Mouse (Mus musculus): ENCODE data around the gene H2-Ob. TPM values are rescaled to one million over a fixed set of nuclear protein-coding genes. Genes with fewer than 3 reads are reported as not detected.

Gene H2-Ob
- polyA plus RNA-seq, 1 experiment from 2014 or later: 0.35 TPM

DNA sequence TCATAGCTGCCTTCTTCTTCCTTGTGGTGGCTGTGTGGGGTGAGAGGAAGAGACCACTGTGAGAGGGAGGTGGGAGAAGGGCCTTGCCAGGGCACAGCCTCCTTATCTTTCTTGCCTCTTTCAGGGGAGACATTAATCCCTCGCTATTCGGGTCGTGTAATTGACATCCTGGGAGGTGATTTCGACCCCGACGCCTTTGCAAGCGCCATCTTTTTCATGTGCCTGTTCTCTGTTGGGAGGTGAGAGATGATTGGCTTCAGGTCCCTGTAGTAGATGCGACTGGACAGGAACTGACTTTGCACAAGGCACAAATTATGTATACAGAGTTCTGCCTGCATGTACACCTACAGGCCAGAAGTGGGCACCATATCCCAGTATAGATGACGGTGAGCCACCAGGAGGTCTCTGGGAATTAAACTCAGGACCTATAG lies 32.9 kb upstream of the H2-Ob start:
- H3K4me3 ChIP-seq (ENCODE audit: low read length): peak overlapping the region; percentile 71
- no peaks in the 10 kb centered on the region for H3K36me3 ChIP-seq (ENCODE audit: control insufficient read depth, insufficient read depth, low read length)
- no peak overlapping the region for H3K27ac ChIP-seq (ENCODE audit: low read length)
- 0 out of 2 replicates have a peak, but pooled peaks have one; percentile 21 for ATAC-seq (ENCODE audit: low read depth)
- peaks cover 11% of the 10 kb centered on the region for H3K4me1 ChIP-seq (replicated peaks; ENCODE audit: control insufficient read depth, insufficient read depth, low read length)
- H3K27me3 ChIP-seq (ENCODE audit: control insufficient read depth, insufficient read depth, low read depth, low read length): peaks cover 1% of the 10 kb centered on the region; the same call in 1 of the 2 replicates
- peak overlapping the region; percentile 97 for H3K4me2 ChIP-seq (ENCODE audit: low read depth, low read length)
- H3K9ac ChIP-seq (ENCODE audit: low read length): peak overlapping the region; percentile 77
- H3K9me3 ChIP-seq (ENCODE audit: control insufficient read depth, low read length): peaks cover 6% of the 10 kb centered on the region
- WGBS: 22% methylated on average over 9 of the region's 9 CpGs

DNA sequence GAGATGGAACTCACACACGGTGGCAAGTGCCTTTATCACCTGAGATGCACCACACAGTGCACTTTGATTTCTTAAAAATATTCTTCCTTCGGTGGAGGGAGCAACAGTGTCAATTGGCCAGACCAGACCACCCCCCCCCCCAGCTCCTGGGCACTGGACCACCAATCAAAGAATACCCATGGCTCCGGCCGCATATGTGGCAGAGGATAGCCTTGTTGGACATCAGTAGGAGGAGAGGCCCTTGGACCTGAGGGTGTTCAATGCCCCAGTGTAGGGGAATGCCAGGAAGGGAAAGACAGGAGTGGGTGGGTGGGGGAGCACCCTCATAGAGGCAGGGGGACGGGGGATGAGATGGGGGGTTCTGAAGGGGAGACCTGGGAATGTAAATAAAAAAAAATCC lies 32.0 kb upstream of the H2-Ob start:
- H3K27me3 ChIP-seq (ENCODE audit: control insufficient read depth, insufficient read depth, low read depth, low read length): peaks cover 7% of the 10 kb centered on the region; the same call in 1 of the 2 replicates
- H3K4me1 ChIP-seq (replicated peaks; ENCODE audit: control insufficient read depth, insufficient read depth, low read length): peaks cover 11% of the 10 kb centered on the region
- H3K9me3 ChIP-seq (ENCODE audit: control insufficient read depth, low read length): peaks cover 6% of the 10 kb centered on the region
- 87% methylated on average over 5 of the region's 5 CpGs for WGBS
- no peak overlapping the region for H3K27ac ChIP-seq (ENCODE audit: low read length)
- no peak overlapping the region for H3K4me2 ChIP-seq (ENCODE audit: low read depth, low read length)
- ATAC-seq (ENCODE audit: low read depth): no peak
- H3K9ac ChIP-seq (ENCODE audit: low read length): no peak overlapping the region
- H3K4me3 ChIP-seq (ENCODE audit: low read length): no peak overlapping the region
- no peaks in the 10 kb centered on the region for H3K36me3 ChIP-seq (ENCODE audit: control insufficient read depth, insufficient read depth, low read length)

- 53% methylated on average over 3 of the region's 3 CpGs for WGBS
- H3K27me3 ChIP-seq (ENCODE audit: control insufficient read depth, insufficient read depth, low read depth, low read length): peaks cover 12% of the 10 kb centered on the region; the same call in 1 of the 2 replicates
- no peak for ATAC-seq (ENCODE audit: low read depth)
- H3K36me3 ChIP-seq (ENCODE audit: control insufficient read depth, insufficient read depth, low read length): no peaks in the 10 kb centered on the region
- no peak overlapping the region for H3K9ac ChIP-seq (ENCODE audit: low read length)
- no peak overlapping the region for H3K4me3 ChIP-seq (ENCODE audit: low read length)
- H3K4me1 ChIP-seq (replicated peaks; ENCODE audit: control insufficient read depth, insufficient read depth, low read length): peaks cover 11% of the 10 kb centered on the region
- H3K4me2 ChIP-seq (ENCODE audit: low read depth, low read length): no peak overlapping the region
- H3K9me3 ChIP-seq (ENCODE audit: control insufficient read depth, low read length): peaks cover 6% of the 10 kb centered on the region
- H3K27ac ChIP-seq (ENCODE audit: low read length): no peak overlapping the region
Measured at GRCm38 (mm10) chr17:34207456-34207855, 31.2 kb upstream of the H2-Ob start.

- H3K9me3 ChIP-seq (ENCODE audit: control insufficient read depth, low read length): peaks cover 6% of the 10 kb centered on the region
- H3K4me2 ChIP-seq (ENCODE audit: low read depth, low read length): no peak overlapping the region
- H3K4me1 ChIP-seq (replicated peaks; ENCODE audit: control insufficient read depth, insufficient read depth, low read length): peaks cover 11% of the 10 kb centered on the region
- no peak for ATAC-seq (ENCODE audit: low read depth)
- WGBS: 92% methylated on average over 9 of the region's 9 CpGs
- no peak overlapping the region for H3K4me3 ChIP-seq (ENCODE audit: low read length)
- peaks cover 14% of the 10 kb centered on the region for H3K27me3 ChIP-seq (ENCODE audit: control insufficient read depth, insufficient read depth, low read depth, low read length)
- H3K27ac ChIP-seq (ENCODE audit: low read length): no peak overlapping the region
- H3K9ac ChIP-seq (ENCODE audit: low read length): no peak overlapping the region
- H3K36me3 ChIP-seq (ENCODE audit: control insufficient read depth, insufficient read depth, low read length): no peaks in the 10 kb centered on the region
Measured at GRCm38 (mm10) chr17:34207866-34208265, 30.8 kb upstream of the H2-Ob start.

GRCm38 (mm10) chr17:34208421-34208820 lies 30.3 kb upstream of the H2-Ob start:
- Histone ChIP-seq H3K4me2 (ENCODE audit: low read depth, low read length) (no peak overlapping the region), H3K27ac (ENCODE audit: low read length) (no peak overlapping the region), H3K4me3 (ENCODE audit: low read length) (no peak overlapping the region), H3K4me1 (replicated peaks; ENCODE audit: control insufficient read depth, insufficient read depth, low read length) (peaks cover 11% of the 10 kb centered on the region), H3K9me3 (ENCODE audit: control insufficient read depth, low read length) (peaks cover 6% of the 10 kb centered on the region), H3K9ac (ENCODE audit: low read length) (no peak overlapping the region), H3K36me3 (ENCODE audit: control insufficient read depth, insufficient read depth, low read length) (no peaks in the 10 kb centered on the region), H3K27me3 (ENCODE audit: control insufficient read depth, insufficient read depth, low read depth, low read length) (peaks cover 19% of the 10 kb centered on the region)
- ATAC-seq (ENCODE audit: low read depth): no peak
- 18% methylated on average over 9 of the region's 10 CpGs for whole genome bisulfite sequencing

DNA sequence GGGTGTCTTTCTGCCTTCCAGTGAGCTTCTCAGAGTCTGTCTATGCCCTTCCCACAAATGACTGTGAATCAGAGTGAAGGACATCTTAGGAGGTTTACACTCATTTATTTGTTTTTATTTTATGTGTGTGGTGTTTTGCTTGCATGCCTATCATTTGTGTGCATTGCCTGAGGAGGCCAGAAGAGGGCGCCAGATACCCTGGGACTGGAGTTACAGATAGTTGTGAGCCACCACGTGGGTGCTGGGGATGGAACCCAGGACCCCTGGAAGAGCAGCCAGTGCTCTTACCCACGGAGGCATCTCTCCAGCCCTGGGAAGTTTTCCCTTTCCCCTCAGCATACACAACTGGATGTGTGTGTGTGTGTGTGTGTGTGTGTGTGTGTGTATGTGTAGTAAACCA lies 29.0 kb upstream of the H2-Ob start:
- WGBS: 44% methylated on average over 3 of the region's 3 CpGs
- peaks cover 29% of the 10 kb centered on the region for H3K27me3 ChIP-seq (ENCODE audit: control insufficient read depth, insufficient read depth, low read depth, low read length)
- no peak overlapping the region for H3K9ac ChIP-seq (ENCODE audit: low read length)
- H3K4me2 ChIP-seq (ENCODE audit: low read depth, low read length): no peak overlapping the region
- ATAC-seq (ENCODE audit: low read depth): no peak
- peaks cover 11% of the 10 kb centered on the region for H3K4me1 ChIP-seq (replicated peaks; ENCODE audit: control insufficient read depth, insufficient read depth, low read length)
- H3K9me3 ChIP-seq (ENCODE audit: control insufficient read depth, low read length): peaks cover 6% of the 10 kb centered on the region
- H3K27ac ChIP-seq (ENCODE audit: low read length): no peak overlapping the region
- H3K36me3 ChIP-seq (ENCODE audit: control insufficient read depth, insufficient read depth, low read length): no peaks in the 10 kb centered on the region
- H3K4me3 ChIP-seq (ENCODE audit: low read length): no peak overlapping the region

- Histone ChIP-seq H3K4me2 (ENCODE audit: low read depth, low read length) (no peak overlapping the region), H3K36me3 (ENCODE audit: control insufficient read depth, insufficient read depth, low read length) (no peaks in the 10 kb centered on the region), H3K4me1 (replicated peaks; ENCODE audit: control insufficient read depth, insufficient read depth, low read length) (peaks cover 2% of the 10 kb centered on the region), H3K27ac (ENCODE audit: low read length) (no peak overlapping the region), H3K9me3 (ENCODE audit: control insufficient read depth, low read length) (peaks cover 6% of the 10 kb centered on the region), H3K27me3 (ENCODE audit: control insufficient read depth, insufficient read depth, low read depth, low read length) (peaks cover 29% of the 10 kb centered on the region), H3K4me3 (ENCODE audit: low read length) (no peak overlapping the region), H3K9ac (ENCODE audit: low read length) (no peak overlapping the region)
- 60% methylated on average over 3 of the region's 3 CpGs for WGBS
- ATAC-seq (ENCODE audit: low read depth): no peak
Measured at GRCm38 (mm10) chr17:34210599-34210998, 28.1 kb upstream of the H2-Ob start.

GRCm38 (mm10) chr17:34211746-34212365 lies 26.8 kb upstream of the H2-Ob start:
- Histone ChIP-seq H3K4me1 (replicated peaks; ENCODE audit: control insufficient read depth, insufficient read depth, low read length) (no peaks in the 10 kb centered on the region), H3K27ac (ENCODE audit: low read length) (no peak overlapping the region), H3K9me3 (ENCODE audit: control insufficient read depth, low read length) (peaks cover 6% of the 10 kb centered on the region), H3K4me2 (ENCODE audit: low read depth, low read length) (no peak overlapping the region), H3K27me3 (ENCODE audit: control insufficient read depth, insufficient read depth, low read depth, low read length) (peaks cover 29% of the 10 kb centered on the region), H3K9ac (ENCODE audit: low read length) (no peak overlapping the region), H3K4me3 (ENCODE audit: low read length) (no peak overlapping the region), H3K36me3 (ENCODE audit: control insufficient read depth, insufficient read depth, low read length) (no peaks in the 10 kb centered on the region)
- no peak for ATAC-seq (ENCODE audit: low read depth)
- 17% methylated on average over 23 of the region's 23 CpGs for WGBS

- no peak for ATAC-seq (ENCODE audit: low read depth)
- H3K9me3 ChIP-seq (ENCODE audit: control insufficient read depth, low read length): peaks cover 6% of the 10 kb centered on the region
- H3K27me3 ChIP-seq (ENCODE audit: control insufficient read depth, insufficient read depth, low read depth, low read length): peaks cover 29% of the 10 kb centered on the region
- no peak overlapping the region for H3K4me2 ChIP-seq (ENCODE audit: low read depth, low read length)
- no peaks in the 10 kb centered on the region for H3K36me3 ChIP-seq (ENCODE audit: control insufficient read depth, insufficient read depth, low read length)
- H3K4me1 ChIP-seq (replicated peaks; ENCODE audit: control insufficient read depth, insufficient read depth, low read length): no peaks in the 10 kb centered on the region
- 49% methylated on average over 21 of the region's 21 CpGs for WGBS
- no peak overlapping the region for H3K4me3 ChIP-seq (ENCODE audit: low read length)
- H3K9ac ChIP-seq (ENCODE audit: low read length): no peak overlapping the region
- H3K27ac ChIP-seq (ENCODE audit: low read length): no peak overlapping the region
Measured at GRCm38 (mm10) chr17:34213936-34214335, 24.8 kb upstream of the H2-Ob start.

Measured in lung, embryonic 16.5 days (tissue).